Mouse (Mus musculus) spleen, postnatal 4 days (tissue): ENCODE results near the gene Ahnak.
"Not testable (repeated sequence)": the region's sequence is repeated elsewhere in the genome, so short reads cannot be mapped to it uniquely, and the experiment has no call there.

ENCODE experiments used
- DNase-seq, 2 experiments: peaks; one replicate each; pipeline ENCODE4 v3.0.0; 2022; ENCODE audit warnings: low spot score in 2 of 2

Ahnak gene

DNA sequence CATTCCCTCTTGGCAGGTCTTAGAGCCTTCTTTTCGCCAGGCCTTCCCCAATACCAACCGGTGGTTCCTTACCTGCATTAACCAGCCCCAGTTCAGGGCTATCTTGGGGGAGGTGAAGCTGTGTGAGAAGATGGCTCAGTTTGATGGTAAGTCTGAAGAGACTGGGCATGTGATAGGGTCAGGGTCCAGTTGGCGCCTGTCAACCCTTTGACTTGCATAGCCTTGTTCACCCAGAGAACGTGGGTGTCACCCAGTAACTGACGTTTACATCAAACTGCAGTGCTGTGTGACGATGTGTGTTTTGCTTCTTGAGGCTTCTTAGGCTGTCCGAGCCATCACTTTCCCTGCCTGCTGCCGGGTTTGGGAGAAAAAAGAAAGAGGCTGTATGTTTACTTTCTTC lies 16.6 kb upstream of the Ahnak start:
- not testable (repeated sequence) for DNase-seq

DNA sequence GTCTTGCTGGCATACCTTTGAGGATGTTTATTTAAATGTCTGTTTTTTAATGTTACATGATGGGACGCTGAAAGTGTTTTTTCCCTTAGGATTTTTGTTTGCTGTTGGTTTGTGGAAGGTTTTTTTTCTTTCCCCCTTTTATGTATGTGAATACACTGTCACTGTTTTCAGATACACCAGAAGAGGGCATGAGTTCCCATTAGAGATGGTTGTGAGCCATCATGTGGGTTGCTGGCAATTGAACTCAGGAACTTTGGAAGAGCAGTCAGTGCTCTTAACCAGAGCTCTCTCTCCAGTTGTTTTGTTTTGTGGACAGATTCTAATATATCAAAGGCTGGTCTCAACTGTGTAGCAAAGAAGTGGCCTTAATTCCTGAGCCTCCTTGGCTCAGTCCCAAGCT lies 14.4 kb upstream of the Ahnak start:
- DNase-seq = no peak

DNA sequence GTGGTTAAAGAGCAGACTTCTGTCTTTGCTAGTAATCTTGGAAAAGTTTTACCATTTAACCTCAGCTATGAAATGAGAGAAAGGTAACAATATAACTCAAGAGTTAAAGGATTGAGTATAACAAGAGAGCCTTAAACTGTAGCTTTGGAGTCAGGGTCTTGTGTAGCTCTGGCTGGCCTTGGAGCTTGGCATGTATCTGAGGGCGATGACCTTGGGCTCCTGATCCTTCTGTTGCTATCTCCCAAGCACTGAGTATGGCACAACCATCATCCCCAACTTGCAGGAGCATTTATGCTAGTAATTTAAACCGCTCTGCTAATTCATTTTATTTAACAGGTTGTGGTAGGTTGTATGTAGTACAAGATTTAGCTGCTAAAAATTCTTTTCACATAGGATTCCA lies 13.6 kb upstream of the Ahnak start:
- DNase-seq = no peak

DNA sequence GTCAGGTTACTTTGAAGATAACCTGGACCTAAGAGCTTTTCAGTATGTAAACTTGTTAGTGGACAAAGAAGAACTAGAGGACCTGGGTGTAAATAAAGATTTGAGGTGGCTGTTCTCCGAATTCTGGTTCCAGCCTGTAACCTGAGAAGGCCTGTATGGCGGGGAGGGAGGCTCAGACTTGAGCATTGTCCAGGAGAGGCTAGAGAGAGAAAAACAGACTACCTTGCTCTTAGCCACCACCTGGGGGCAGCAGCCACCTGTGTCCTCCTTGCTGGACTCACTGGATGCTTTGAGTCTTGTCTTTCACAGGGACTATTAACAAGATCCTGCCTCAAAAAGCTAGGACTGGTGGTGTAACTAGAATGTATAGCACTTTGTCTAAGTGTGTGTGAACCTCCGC lies 12.5 kb upstream of the Ahnak start:
- DNase-seq = peak in 1 of 2 experiments; percentile 30

DNA sequence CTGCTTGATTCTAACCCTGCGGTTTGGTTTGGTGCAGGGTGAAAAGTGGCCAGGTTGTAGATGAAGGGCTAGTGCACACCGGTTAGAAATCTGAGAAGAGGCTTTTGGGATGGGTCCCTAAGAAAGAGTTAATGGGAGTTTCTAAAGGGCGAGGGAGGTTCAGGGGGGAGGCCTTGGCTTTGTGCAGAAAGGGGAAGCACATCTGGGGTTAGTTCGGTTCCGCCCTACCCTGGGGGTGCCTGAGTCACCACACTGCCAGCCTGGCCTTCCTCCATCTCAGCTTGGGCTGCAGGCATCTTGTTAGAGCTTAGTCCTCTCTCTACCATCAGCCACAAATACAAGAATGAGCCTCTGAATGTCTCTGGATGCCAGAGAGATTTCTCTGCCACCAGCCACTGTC lies 8.3 kb upstream of the Ahnak start:
- peak in 1 of 2 experiments; percentile 50 for DNase-seq

DNA sequence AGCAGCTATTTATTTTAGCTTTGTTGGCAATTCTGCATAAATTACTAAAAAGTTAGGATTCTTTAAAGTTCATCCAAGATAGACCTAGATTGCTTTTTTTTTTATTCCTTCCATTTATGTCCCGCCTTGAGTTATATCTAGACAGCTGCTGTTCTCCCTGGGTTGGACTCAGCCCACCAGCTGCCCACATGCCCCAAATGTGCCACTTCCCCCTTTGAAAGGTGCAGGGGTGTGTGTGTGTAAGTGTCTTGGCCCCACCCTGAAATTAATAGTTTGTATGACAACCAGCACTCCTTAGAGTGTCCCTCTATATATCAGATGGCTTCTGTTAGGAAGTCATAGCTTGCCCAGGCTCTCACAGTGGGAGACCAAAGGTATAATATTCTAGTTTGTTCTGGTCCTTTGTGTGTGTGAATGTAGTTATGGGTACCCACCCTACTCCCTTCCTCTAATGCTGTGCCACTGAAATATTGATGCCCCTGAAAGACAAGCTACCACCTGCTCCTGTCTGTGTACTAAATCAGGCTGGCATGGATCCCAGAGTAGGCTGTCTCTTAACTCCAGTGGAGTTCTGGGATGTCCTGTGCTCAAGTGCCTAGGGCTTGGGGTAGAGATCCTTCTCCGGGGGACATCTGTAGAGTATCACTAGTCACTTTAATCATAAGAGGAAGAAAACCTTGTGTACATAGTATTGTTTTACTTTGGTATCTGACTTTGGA lies 7.5 kb upstream of the Ahnak start:
- no peak for DNase-seq

DNA sequence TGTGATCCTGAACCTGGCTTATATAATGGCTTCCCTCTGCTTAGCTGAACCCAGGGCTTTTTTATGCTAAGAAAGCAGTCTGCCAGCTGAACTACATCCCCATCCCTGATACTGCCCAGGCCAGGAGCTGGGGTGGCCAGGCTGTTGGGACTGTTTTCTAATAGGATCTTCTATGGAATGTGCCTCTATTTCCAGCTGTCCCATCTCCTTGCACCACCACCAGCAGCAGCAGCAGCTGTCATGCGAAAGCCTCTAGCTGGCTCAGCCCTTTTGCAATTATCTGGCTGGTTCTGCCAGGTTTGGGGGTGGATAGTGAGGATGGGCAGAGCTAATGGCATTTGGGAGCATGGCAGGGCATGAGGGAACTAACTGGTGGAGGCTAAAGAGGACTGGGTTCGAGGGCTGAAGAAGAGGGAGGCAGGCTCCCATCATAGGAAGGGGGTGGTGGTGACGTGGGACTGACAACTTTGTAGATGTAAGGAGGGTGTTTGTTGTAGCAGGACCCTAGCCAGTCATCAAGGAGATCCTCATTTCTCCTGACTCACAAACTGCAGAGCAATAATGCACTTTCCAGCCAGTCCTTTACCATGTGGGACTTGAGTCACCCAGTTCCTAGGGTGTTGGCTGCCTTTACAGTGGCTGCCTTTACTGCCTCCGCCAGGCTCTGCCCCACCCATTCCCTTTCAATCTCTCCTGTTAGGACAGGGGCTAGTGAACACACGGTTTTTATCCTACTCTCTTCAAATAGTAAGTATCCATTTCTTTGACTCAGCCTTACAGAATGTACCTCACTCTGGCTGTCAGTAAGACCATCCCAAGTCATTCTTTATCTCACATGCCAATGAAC lies 6.6 kb upstream of the Ahnak start:
- no peak for DNase-seq

DNA sequence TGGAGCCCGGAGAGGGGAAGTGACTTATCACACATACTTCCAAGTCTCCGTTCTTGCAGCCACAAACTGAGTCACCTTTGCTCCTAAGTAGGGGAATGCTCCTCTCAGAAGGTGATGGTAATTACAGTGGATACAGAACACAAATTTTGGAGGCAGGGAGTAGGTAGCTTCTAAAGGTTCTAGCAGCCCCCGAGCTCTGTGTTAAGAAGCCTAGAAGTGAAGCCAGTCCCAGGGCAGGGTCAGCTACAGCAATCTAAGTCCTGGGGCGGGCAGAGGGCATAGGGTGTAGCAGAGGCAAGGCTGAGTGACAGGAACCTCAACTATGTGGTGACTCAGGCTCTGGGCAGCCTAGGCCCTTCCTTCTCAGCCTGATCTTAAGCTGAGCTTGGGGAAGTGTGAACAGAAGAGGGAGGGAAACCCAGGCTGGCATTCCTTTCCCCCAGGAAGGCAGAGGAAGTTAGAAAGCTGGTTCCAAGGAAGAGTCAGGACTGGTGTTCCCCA lies 5.9 kb upstream of the Ahnak start:
- peak in 1 of 2 experiments; percentile 20 for DNase-seq

DNA sequence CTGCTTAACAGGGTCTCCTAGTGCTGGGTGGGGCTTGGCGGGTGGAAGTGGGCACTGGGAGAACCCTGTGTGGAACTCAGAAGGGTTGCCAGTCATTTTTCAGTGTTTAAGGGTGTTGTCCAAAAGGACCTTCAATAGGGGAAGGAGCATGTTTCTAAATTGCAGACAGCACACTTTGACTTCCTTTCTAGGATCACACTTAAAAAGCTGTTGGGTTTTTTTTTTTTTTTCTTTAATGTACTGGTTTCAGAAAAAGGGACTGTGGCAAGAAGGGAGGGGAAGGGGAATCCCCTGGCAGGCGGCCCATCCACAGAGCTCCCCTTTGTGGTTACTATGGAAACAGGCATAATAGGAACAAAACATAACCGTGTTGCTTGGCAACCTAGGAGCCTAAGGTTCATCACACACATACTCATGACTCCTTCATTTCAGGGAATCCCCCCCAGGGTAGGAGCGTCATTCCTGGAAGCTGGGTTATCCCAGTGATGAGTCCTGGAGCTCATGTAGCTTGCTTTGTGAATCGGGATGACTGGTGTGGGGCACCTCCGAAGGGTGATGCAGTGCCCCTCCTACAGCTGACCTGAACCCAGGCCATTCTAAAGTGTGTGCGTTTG lies 4.7 kb upstream of the Ahnak start:
- DNase-seq = peak in 1 of 2 experiments; percentile 56

DNA sequence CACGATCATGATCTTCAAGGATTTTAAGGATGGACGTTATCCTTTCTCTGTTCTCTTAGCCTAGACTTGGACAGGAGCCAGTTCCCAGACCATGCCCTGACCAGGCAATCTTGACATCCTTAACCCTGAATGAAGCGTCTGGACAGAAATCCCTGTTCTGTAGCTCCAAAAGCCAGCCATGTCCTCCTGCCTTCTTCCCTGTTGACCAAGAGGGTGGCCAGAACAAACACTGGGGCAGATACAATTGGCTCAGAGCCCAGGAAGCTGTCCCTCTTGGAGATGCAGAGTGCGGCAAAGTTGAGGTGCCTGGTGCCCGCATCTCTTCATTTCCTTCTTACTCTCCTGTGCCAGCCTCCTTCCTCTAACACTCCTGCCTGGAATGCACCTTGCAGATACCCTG lies 3.2 kb upstream of the Ahnak start:
- no peak for DNase-seq

DNA sequence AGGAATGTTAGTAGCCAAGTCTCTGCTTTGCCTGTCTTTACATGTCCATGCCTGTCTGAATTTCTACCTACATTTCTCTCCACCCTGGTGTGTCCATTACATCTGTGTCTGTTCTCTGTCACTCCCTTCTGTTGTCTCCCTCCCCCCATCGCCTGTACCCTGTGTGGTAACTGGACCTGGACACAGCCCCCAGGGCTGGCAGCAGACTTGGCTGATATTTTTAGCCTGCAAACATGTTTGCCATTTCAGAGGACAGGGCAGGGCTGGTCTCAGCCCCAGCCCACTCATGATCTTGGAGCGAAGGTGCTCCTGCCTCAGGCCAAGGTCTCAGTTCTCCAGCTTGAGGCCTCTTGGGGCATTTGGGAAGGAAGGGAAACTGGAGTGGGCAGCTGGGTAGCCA lies 1.3 kb upstream of the Ahnak start:
- DNase-seq = no peak

DNA sequence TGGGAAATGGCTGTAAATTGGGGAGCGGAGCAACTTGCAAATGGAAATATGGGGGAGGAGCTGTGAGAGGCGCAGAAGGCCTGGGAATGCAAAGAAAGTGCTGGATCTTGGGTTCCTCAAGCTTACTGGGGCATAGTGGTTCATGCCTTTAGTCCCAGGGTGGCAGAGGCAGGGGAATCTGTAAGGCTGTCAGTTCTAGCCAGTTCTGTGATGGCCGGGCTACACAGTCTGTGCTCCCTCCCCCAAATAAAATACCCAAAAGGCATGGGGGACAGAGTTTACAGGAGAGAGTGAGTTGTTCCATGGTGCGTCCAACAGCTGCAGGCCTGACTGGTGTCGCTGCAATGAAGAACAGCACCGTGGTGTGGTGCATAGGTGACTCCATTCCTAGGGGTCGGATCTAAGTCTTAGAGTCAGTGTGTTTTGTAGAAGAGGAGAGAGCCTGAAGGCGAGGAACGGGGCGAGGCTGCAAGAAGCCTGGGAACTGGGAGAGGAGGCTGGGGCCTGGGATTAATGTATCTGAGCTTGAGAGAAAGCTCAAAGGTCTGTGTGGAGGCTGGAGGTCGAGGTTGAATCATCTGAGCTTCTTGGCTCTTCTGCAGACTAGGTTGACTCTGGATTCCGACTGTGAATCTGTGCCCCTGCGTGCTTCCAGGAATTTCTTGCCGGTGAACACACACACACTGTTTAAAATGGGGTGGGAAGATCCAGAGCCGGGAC lies 578 bp upstream of the Ahnak start:
- no peak for DNase-seq

DNA sequence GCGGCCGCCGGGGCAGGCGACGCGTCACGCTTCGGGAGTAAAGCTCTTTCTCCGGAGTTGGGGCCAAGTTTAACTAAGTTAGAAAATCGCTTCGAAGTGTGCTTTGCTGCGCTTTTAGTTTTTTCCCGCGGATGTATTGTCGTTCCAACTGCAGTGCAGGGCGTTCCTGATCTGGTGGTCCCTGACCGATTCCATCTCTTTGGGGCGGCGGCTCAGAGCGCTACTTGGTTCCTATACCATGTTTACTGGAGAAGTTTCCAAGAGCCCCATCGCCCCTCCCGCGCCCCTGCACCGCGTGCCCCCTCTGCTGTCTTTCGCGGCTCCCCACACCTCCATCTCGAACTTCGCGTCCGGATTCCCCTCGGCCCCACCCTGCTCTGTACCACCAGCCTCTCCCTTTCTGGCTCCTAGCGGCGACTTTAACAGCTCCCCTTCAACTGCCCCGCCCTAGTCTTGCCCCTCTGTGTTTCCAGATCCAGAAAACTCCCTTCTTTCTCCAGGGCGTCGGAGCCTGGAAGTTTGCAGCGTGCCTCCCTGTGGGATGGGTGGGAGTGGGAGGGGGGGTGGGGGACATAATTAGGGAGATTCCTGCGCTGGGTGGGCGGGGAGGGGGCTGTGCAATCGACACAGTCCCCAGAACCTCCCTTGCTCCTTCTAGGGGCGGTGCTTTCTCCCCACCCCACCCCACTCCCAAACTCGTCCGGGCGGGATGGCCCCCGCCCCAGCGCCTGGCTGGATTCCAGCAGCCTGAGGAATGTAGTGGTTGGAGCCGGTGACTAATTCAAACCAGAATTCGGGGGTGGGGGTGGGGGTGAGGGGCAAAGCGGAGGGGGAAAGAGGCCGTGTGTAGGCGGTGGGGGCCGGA lies 715 bp downstream of the Ahnak start:
- DNase-seq = peak in 1 of 2 experiments; percentile 39

DNA sequence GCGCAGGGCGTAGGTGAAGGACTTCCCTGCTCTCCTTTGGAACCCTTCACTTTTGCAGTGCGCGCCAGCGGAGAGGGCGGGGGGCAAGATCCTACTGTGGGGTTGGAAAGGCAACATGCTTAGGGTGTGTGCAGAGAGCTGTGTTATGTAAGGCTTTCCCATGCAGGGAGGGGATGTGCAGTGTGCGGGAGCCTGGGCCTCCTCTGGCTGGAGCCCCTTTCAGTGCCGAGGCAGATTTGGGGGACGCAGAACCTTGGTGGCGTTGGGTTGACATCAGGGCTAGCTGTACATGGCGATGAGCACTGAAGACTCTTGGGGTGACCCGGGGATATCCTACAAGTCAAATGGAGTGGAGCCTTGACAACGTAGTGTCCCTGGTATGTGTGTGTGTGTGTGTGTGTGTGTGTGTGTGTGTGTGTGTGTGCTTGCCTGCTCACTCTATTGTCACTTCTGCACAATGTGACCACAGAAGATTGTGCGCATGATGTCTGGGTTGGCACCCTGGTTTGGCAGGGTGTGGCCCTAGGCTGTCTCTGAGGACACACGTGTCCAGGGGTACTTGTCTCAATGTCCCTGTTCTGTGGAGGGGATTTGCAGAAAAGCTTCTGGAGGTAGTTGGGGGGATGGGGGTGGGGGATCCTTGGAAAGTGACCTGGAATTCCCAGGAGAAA lies 1.5 kb downstream of the Ahnak start:
- DNase-seq = no peak

DNA sequence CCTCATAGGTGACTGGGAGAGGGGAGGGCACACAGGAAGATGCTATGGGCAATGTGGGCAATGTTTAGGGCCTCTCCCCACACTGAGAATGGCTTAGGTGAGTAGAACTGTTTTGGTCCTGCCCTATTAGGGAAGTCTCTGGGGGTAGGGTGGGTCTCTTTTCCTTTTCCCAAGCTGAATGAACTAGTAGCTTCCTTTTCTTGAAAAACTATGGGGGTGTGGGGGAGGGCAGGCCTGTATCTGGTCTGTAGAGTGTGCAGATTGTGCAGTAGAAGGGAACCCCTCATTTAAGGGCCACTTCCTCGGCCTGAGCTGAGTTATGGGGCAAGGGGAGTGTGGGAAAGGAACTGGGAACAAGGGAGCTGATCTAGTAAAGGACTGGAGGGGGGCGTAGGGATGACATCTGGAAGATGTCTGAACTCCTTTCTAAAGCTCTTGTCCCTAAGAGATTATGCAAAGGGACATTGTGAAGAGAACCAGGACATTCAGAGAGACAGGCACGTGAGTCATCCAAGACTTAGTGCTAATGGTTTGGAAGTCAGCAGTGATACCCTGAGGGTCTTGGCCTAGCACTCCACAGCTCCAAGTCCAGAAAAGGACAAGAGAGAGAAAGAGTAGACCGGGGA lies 2.3 kb downstream of the Ahnak start:
- no peak for DNase-seq

DNA sequence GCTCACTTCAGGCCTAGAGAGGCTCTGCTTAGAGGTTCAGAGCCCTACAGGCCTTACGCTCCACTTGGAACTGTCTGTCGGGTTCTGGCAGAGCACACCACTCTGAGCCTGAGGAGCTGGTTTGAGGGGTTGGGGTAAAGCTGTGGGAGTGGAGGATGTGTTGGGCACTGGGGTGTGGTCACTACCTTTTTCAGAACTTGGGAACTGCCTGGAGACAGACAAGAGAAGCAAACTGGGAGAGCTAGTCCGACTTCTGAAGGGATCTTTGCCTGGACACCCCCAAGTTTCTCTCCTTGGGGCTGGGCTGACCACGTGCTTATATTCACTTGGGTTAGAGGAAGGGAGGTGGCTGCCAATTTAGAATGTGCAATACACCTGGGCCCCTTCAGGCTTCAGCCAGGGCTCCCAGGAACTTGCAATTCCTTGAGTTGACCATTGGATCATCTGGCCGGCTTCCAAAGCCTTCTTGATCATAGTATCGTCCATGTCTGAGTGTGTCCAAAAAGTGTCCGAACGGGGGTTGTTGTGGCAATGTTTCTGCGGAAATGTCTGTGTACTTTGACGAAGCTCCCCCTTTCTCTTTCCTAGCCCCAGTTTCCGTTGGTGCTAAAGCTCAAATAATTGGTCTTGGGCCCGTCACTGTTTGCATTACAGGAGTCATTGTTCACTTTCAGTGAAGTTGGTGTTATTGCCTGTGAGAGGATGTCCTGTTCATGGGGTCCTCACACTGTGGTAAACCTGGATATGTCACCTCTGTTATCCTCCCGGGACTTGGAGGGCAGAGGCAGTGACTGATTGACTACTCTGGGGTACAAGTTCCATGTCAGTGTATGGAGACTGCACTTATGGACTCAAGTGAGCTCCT lies 3.0 kb downstream of the Ahnak start:
- DNase-seq = no peak

DNA sequence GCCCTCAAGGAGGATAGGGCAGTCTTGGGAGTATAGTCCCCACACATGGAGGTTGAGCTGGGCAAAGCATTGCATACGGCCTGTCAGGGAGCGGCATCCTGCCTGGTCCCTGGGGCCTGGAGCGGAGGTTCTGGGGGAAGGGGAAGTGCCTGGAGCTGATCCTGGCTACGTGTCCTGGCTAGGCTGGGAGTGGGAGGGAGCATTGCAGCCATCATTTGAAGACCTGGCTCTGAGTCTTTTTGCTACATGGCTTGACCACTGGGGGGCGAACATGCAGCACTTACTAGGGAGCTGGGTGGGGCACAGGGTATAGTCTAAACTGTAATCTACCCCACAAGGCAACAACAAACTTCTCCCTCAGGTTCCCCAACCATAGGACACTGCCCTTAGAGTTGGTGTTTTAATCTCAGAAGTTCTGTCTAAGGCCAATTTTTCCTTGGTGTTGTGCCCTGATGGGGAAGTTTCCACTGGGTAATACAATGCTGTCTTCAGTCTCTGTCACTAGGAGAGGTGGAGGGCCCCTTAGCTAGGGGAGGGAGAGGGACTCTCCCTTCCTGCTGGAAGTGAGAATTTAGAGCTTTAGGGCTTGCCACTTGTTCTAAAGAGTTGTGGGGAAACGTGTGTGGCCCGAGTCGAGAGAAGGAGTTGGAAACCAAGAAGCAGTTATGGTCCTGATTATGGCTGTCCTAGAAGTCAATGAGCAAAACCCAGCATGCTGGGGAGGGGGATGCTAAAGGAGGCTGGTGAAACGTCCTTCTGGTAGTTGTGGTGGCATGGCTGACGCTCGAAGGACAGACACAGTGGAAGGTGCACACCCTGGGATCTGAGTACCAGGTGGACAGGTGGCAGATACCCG lies 3.9 kb downstream of the Ahnak start:
- DNase-seq = peak; percentile 81 to 91

DNA sequence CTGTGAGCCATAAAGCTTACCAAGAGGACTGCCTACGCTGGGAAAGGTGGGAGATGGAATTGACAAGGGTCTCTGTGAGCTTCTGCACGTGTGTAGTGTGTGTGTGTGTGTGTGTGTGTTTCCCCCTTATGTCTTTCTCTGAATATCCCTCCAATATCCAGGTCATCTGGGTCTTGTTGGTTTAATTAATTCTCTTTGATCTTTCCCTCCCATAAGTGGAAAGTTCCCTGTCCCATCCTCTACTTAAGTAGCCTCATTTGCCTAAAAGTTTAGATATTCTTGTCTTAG lies 4.5 kb downstream of the Ahnak start:
- DNase-seq = no peak
